14 mouse cellular contexts compared by ENCODE assay signal in the genomic region with DNA sequence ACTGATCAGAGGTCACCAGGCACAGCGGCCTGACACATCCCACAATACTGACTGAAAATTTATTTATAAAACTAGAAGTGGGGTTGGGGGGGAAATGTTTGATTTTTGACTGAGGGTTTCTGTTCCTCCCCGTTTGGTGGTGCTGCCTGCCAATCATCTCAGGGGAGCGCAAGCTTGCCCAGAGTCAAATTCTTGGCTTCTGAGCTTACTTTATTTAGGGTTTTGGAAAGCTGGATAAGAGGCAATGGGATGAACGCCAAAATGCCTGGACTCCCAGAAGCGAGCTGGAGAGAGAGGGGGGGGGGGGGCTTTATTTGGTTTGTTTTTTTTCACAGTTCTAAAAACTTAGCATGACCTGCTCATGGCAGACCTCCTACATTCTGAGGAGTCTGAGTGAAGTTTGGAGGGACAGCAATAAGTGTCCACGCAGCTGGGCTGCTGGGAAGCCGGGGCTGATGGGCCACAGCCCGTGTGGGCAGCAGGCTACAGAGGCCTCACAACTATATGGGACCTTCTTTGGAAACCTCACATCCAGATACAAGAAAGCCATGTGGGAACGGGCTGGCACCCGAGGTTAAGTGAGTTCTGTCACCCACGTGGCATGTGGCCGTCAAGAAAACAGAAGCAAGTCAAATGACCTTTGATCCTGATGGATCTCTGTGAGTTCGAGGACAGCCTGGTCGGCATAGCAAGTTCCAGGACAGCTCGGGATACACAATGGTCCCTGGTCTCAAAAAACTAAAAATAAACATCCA. TPM values are rescaled to one million over a fixed set of nuclear protein-coding genes. Genes with fewer than 3 reads are reported as not detected.
A peak's percentile ranks its signal among the peaks of the same experiment; 100 is the strongest.
DNase-seq lines count a peak whose midpoint lies in the region; ATAC-seq and TF ChIP-seq lines count a peak whose summit lies in the region.
"Had no signal": no experiment of that assay in that cellular context is flagged by ENCODE, and none has a peak within 500 bp of the region (broad histone marks: within the 10 kb centered on the region; RNA-seq: fewer than 3 reads in every experiment).

No protein-coding gene starts in this region.

- no peaks in the 10 kb centered on the region for H3K9me3 ChIP-seq in limb, embryonic 13.5 days
- no peaks in the 10 kb centered on the region for H3K9me3 ChIP-seq in limb, embryonic 10.5 days (replicated peaks)
- H3K9me3 ChIP-seq in heart, embryonic 15.5 days (replicated peaks) = no peaks in the 10 kb centered on the region
- H3K9me3 ChIP-seq in liver, postnatal 0 days (ENCODE audit: low read length) = no peaks in the 10 kb centered on the region
- H3K9me3 ChIP-seq: liver, embryonic 13.5 days had no signal

- no peak for DNase-seq in gastrocnemius, adult 2 months
- DNase-seq in gastrocnemius, adult 8-10 months (ENCODE audit: low spot score in 2 of 2) = no peak
- DNase-seq in limb, embryonic 10.5 days (ENCODE audit: low spot score) = no peak
- DNase-seq in lung, postnatal 10 days = peak; percentile 61
- DNase-seq in ovary, postnatal 36 days (ENCODE audit: low spot score) = no peak
- DNase-seq in liver, postnatal 0 days = no peak
- DNase-seq: liver, embryonic 13.5 days; midbrain, embryonic 14.5 days; right cerebral cortex, postnatal 14 days had no signal

- 69% methylated on average over 15 of the region's 15 CpGs for WGBS in limb, embryonic 13.5 days
- 79% methylated on average over 15 of the region's 15 CpGs for WGBS in limb, embryonic 10.5 days
- 52% methylated on average over 15 of the region's 15 CpGs for WGBS in heart, embryonic 15.5 days
- WGBS in liver, postnatal 0 days (ENCODE audit: insufficient replicate concordance) = 71% methylated on average over 15 of the region's 15 CpGs

- no peak overlapping the region for H3K4me3 ChIP-seq in gastrocnemius, adult 2 months
- no peak overlapping the region for H3K4me3 ChIP-seq in limb, embryonic 13.5 days
- no peak overlapping the region for H3K4me3 ChIP-seq in limb, embryonic 10.5 days
- no peak overlapping the region for H3K4me3 ChIP-seq in heart, embryonic 15.5 days
- H3K4me3 ChIP-seq in liver, postnatal 0 days (ENCODE audit: low read depth, low read length) = no peak overlapping the region
- H3K4me3 ChIP-seq: liver, embryonic 13.5 days had no signal

- H3K9ac ChIP-seq in limb, embryonic 13.5 days = no peak overlapping the region
- no peak overlapping the region for H3K9ac ChIP-seq in heart, embryonic 15.5 days
- no peak overlapping the region for H3K9ac ChIP-seq in liver, postnatal 0 days (replicated peaks)
- H3K9ac ChIP-seq: hindbrain, embryonic 14.5 days; liver, embryonic 13.5 days had no signal

- no peak overlapping the region for H3K4me2 ChIP-seq in limb, embryonic 13.5 days (replicated peaks)
- H3K4me2 ChIP-seq in heart, embryonic 15.5 days = no peak overlapping the region
- H3K4me2 ChIP-seq in liver, postnatal 0 days (ENCODE audit: low read depth, low read length) = no peak overlapping the region
- H3K4me2 ChIP-seq: hindbrain, embryonic 14.5 days; liver, embryonic 13.5 days had no signal

- no peak for TF ChIP-seq EP300 in liver, postnatal 0 days (IDR thresholded peaks at IDR 0.05; ENCODE audit: low read depth)

- peaks cover 26% of the 10 kb centered on the region; the same call in 1 of the 2 replicates for H3K36me3 ChIP-seq in limb, embryonic 13.5 days
- peaks cover 26% of the 10 kb centered on the region for H3K36me3 ChIP-seq in limb, embryonic 10.5 days
- H3K36me3 ChIP-seq in heart, embryonic 15.5 days = 0 out of 2 replicates have a peak, but pooled peaks cover 2% of the 10 kb centered on the region
- no peaks in the 10 kb centered on the region; the same call in 1 of the 2 replicates for H3K36me3 ChIP-seq in liver, postnatal 0 days (replicated peaks; ENCODE audit: insufficient read depth, low read length)

- H3K27ac ChIP-seq in gastrocnemius, adult 2 months = peak overlapping the region; percentile 20; the same call in 1 of the 2 replicates
- H3K27ac ChIP-seq in limb, embryonic 13.5 days = peak overlapping the region; percentile 45
- no peak overlapping the region for H3K27ac ChIP-seq in limb, embryonic 10.5 days
- H3K27ac ChIP-seq in heart, embryonic 15.5 days = peak overlapping the region; percentile 74
- no peak overlapping the region for H3K27ac ChIP-seq in liver, postnatal 0 days (ENCODE audit: low read depth)
- H3K27ac ChIP-seq: hindbrain, embryonic 14.5 days; liver, embryonic 13.5 days had no signal

- no peak for TF ChIP-seq CTCF in gastrocnemius, adult 2 months (IDR thresholded peaks at IDR 0.05)
- TF ChIP-seq CTCF in liver, postnatal 0 days (IDR thresholded peaks at IDR 0.05; ENCODE audit: low read depth) = no peak

- peaks cover 17% of the 10 kb centered on the region for H3K4me1 ChIP-seq in limb, embryonic 13.5 days
- H3K4me1 ChIP-seq in limb, embryonic 10.5 days = no peaks in the 10 kb centered on the region
- peaks cover 16% of the 10 kb centered on the region for H3K4me1 ChIP-seq in heart, embryonic 15.5 days (replicated peaks)
- H3K4me1 ChIP-seq in liver, postnatal 0 days (ENCODE audit: insufficient read depth) = no peaks in the 10 kb centered on the region
- H3K4me1 ChIP-seq: liver, embryonic 13.5 days had no signal

- intact Hi-C loops in gastrocnemius, adult 2 months (cut with DNase I) = no loop called here

- H3K27me3 ChIP-seq in limb, embryonic 13.5 days = no peaks in the 10 kb centered on the region
- H3K27me3 ChIP-seq in limb, embryonic 10.5 days (ENCODE audit: low read depth, poor library complexity, severe bottlenecking) = no peaks in the 10 kb centered on the region
- no peaks in the 10 kb centered on the region for H3K27me3 ChIP-seq in heart, embryonic 15.5 days
- no peaks in the 10 kb centered on the region for H3K27me3 ChIP-seq in liver, postnatal 0 days (ENCODE audit: insufficient read depth, low read length)
- H3K27me3 ChIP-seq: liver, embryonic 13.5 days had no signal

- ATAC-seq in limb, embryonic 13.5 days (ENCODE audit: low FRiP score, low read depth) = 0 out of 2 replicates have a peak, but pooled peaks have one; percentile 26
- 0 out of 2 replicates have a peak, but pooled peaks have one; percentile 45 for ATAC-seq in heart, embryonic 15.5 days (replicated peaks; ENCODE audit: insufficient number of reproducible peaks, insufficient read depth, low FRiP score, low read depth)
- no peak for ATAC-seq in liver, postnatal 0 days

RNA-seq across cellular contexts. Expression of a gene that starts 11.4 kb away (rescaled TPM):
- total RNA-seq in gastrocnemius, adult 2 months (2021) = 1 to 10 TPM; 4.3 TPM
- 1 to 10 TPM; 3.9 to 5.2 (median 4.9) TPM for total RNA-seq in gastrocnemius, adult 8-10 months (2022)
- polyA plus RNA-seq in limb, embryonic 13.5 days (2015; fragmentation: Nextera tagmentation; extraction: Ambion mirVana) = 0.08 and 0.09 TPM in 2 replicates
- polyA plus RNA-seq in limb, embryonic 10.5 days (2016; fragmentation: Nextera tagmentation; extraction: Ambion mirVana) = 0.09 TPM in 1 of 2 replicates, not detected in the other
- 0.08 TPM in 1 of 2 replicates, not detected in the other for polyA plus RNA-seq in heart, embryonic 15.5 days (2015; fragmentation: Nextera tagmentation; extraction: Ambion mirVana)
- polyA plus RNA-seq in liver, postnatal 0 days (2015; fragmentation: Nextera tagmentation; extraction: Ambion mirVana) = not detected in 2 replicates
- polyA plus RNA-seq: forebrain, embryonic 11.5 days; hindbrain, embryonic 14.5 days; liver, embryonic 13.5 days; midbrain, embryonic 14.5 days; neural tube, embryonic 14.5 days had no signal

RNA-seq across cellular contexts. Expression of a gene that starts 19.3 kb away (rescaled TPM):
- total RNA-seq in gastrocnemius, adult 2 months (2021) = under 1 TPM; 0.23 to 0.25 TPM
- under 1 TPM; 0.22 to 0.35 (median 0.28) TPM for total RNA-seq in gastrocnemius, adult 8-10 months (2022)
- polyA plus RNA-seq in limb, embryonic 13.5 days (2015; fragmentation: Nextera tagmentation; extraction: Ambion mirVana) = 1.7 and 2.4 TPM in 2 replicates
- polyA plus RNA-seq in limb, embryonic 10.5 days (2016; fragmentation: Nextera tagmentation; extraction: Ambion mirVana) = 0.73 and 0.93 TPM in 2 replicates
- polyA plus RNA-seq in heart, embryonic 15.5 days (2015; fragmentation: Nextera tagmentation; extraction: Ambion mirVana) = 0.49 and 0.66 TPM in 2 replicates
- polyA plus RNA-seq in liver, postnatal 0 days (2015; fragmentation: Nextera tagmentation; extraction: Ambion mirVana) = 0.12 and 0.28 TPM in 2 replicates
- polyA plus RNA-seq: liver, embryonic 13.5 days had no signal

RNA-seq across cellular contexts. Expression of a gene that starts 22.8 kb away (rescaled TPM):
- total RNA-seq in gastrocnemius, adult 2 months (2021) = under 1 TPM in 1 of 2 experiments, not detected in 1; 0.33 TPM
- total RNA-seq in gastrocnemius, adult 8-10 months (2022) = under 1 TPM in 1 of 4 experiments, not detected in 3; 0.92 TPM
- polyA plus RNA-seq in limb, embryonic 13.5 days (2015; fragmentation: Nextera tagmentation; extraction: Ambion mirVana) = 1.8 and 2.4 TPM in 2 replicates
- polyA plus RNA-seq in limb, embryonic 10.5 days (2016; fragmentation: Nextera tagmentation; extraction: Ambion mirVana) = 2.0 and 2.3 TPM in 2 replicates
- 0.77 and 1.3 TPM in 2 replicates for polyA plus RNA-seq in heart, embryonic 15.5 days (2015; fragmentation: Nextera tagmentation; extraction: Ambion mirVana)
- 0.47 and 0.95 TPM in 2 replicates for polyA plus RNA-seq in liver, postnatal 0 days (2015; fragmentation: Nextera tagmentation; extraction: Ambion mirVana)

RNA-seq across cellular contexts. Expression of a gene that starts 28.3 kb away (rescaled TPM):
- 100 to 1,000 TPM; 175 to 177 TPM for total RNA-seq in gastrocnemius, adult 2 months (2021)
- 100 to 1,000 TPM; 172 to 195 (median 176) TPM for total RNA-seq in gastrocnemius, adult 8-10 months (2022)
- 450 and 465 TPM in 2 replicates for polyA plus RNA-seq in limb, embryonic 13.5 days (2015; fragmentation: Nextera tagmentation; extraction: Ambion mirVana)
- 538 and 581 TPM in 2 replicates for polyA plus RNA-seq in limb, embryonic 10.5 days (2016; fragmentation: Nextera tagmentation; extraction: Ambion mirVana)
- polyA plus RNA-seq in heart, embryonic 15.5 days (2015; fragmentation: Nextera tagmentation; extraction: Ambion mirVana) = 283 and 316 TPM in 2 replicates
- 136 TPM in 2 replicates for polyA plus RNA-seq in liver, postnatal 0 days (2015; fragmentation: Nextera tagmentation; extraction: Ambion mirVana)

RNA-seq across cellular contexts. Expression of a gene that starts 28.9 kb away (rescaled TPM):
- total RNA-seq in gastrocnemius, adult 2 months (2021) = 100 to 1,000 TPM in 1 of 2 experiments, 10 to 100 TPM in 1; 86.5 to 135 TPM
- total RNA-seq in gastrocnemius, adult 8-10 months (2022) = 100 to 1,000 TPM; 109 to 116 (median 111) TPM
- 155 and 161 TPM in 2 replicates for polyA plus RNA-seq in limb, embryonic 13.5 days (2015; fragmentation: Nextera tagmentation; extraction: Ambion mirVana)
- polyA plus RNA-seq in limb, embryonic 10.5 days (2016; fragmentation: Nextera tagmentation; extraction: Ambion mirVana) = 200 and 227 TPM in 2 replicates
- polyA plus RNA-seq in heart, embryonic 15.5 days (2015; fragmentation: Nextera tagmentation; extraction: Ambion mirVana) = 165 and 199 TPM in 2 replicates
- 72.2 and 81.0 TPM in 2 replicates for polyA plus RNA-seq in liver, postnatal 0 days (2015; fragmentation: Nextera tagmentation; extraction: Ambion mirVana)

Comparison
In these comparisons a context has a peak if more than half of its experiments do, and no peak if none do; other contexts are left out.
1. H3K27ac ChIP-seq: peak in gastrocnemius, adult 2 months (single experiment), limb, embryonic 13.5 days (single experiment) and heart, embryonic 15.5 days (single experiment); none in limb, embryonic 10.5 days (single experiment) and liver, postnatal 0 days (single experiment).